Mouse (Mus musculus): ENCODE data around the gene Yeats4.
"Not testable (repeated sequence)": the region's sequence is repeated elsewhere in the genome, so short reads cannot be mapped to it uniquely, and the experiment has no call there.

Gene Yeats4

DNA sequence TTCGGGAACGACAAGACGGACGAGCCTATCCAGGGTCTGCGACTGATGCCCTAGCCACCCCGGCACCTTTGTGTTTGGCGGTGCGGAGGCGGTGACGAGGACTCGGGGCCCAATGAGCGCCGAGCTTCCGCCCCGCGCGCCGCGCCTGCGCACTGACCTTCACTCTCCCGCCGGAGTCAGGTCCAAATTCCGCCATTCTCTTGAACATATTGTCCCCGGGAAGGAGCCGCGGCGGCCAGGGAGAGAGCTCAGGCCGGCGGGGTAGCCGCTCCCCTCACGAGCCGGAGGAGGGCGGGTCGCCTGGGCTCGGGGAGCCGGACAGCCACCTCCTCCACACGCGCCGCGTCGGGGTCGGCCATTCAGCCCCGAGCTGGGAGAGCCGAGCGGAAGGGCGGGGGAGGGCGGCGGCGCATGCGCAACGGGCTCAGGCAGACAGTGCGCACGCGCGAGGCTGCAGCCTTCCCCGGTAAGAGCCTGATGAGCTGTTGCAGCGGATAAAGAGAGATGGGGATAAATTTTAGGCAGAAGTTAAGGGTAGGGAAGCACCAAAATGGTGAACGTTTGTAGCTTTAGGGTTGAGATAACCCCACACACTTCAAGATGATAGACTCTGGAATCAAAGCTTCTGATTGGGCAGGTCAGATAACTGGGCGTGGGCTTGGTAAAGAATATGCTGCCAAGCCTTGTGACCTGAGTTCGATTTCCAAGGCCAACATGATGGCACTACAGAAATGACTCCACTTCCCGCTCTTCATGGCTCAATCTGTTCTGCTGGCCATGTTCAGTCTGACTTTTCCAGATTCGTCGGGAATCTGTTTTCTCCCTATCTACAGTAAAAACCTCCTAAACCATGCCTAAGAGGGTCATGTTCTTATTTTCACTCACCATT, at the start of gene Yeats4:
Gene Yeats4, minus strand, starts transcription at position 406 of the 889 bp plus-strand sequence.
- DNase-seq (ENCODE audit: low spot score in 2 of 2) = peak; percentile 97 to 98

DNA sequence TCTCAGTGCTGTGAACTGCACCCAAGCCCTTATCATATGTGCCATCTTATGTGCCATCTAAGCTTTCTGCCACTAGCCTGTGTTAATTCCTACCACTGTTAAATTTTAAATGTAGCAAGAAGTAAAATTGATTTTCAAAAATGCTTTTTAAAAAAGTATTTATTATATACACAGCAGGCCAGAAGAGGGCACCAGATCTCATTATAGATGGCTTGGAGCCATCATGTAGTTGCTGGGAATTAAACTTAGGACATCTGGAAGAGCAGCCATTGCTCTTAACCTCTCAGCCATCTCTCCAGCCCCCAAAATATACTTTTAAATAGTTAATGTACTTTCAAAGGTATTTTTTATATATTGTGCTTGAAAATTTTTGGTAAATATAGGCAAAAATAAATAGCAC, 47.7 kb upstream of the Yeats4 start:
- DNase-seq (ENCODE audit: low spot score in 2 of 2) = no peak

- no peak for DNase-seq (ENCODE audit: low spot score in 2 of 2)
Measured at GRCm38 (mm10) chr10:117259870-117260269, 35.6 kb upstream of the Yeats4 start.

DNA sequence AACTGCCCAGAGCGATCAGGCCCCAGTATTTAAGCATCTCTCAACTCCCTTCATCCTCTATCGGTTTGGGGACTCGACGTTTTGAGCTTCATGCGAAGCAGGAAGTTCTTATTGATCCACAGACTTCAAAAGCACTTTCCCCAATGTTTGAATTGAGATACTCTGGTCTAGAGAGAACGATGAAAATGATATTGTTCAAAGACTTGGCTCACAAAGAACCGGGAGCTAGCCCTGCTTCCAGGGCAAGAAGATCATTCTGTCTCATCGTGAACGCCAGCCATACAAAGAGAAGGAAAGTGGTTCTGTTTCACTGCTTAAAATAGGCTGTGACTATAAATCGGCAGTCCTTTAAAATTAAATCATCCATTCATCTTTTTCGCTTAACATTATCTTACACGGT, 14.3 kb upstream of the Yeats4 start, which contains the start of gene 9530003J23Rik:
Gene 9530003J23Rik, minus strand, starts transcription at position 101 of the 400 bp plus-strand sequence.
- DNase-seq (ENCODE audit: low spot score in 2 of 2) = no peak

- DNase-seq (ENCODE audit: low spot score in 2 of 2) = no peak
Measured at GRCm38 (mm10) chr10:117235866-117236265, 11.6 kb upstream of the Yeats4 start.

DNA sequence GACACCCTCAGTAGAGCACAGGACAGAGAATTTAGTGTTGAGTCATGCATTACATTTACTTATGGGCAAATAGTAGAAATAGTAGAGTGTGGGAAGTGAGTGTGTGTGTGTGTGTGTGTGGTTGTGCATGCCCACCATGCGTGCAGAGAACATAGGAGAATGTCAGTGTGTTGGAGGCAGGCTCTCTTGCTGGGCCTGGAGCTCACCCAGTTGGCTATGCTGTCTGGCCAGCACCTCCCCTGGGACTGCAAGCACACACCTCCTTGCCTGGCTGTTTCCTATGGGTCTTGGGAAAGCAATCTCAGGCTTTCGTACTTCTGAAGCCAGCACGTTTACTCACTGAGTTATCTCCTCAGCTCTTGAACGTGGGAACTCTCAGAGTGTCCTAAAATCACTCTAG, 10.5 kb upstream of the Yeats4 start:
- DNase-seq (ENCODE audit: low spot score in 2 of 2) = no peak

DNA sequence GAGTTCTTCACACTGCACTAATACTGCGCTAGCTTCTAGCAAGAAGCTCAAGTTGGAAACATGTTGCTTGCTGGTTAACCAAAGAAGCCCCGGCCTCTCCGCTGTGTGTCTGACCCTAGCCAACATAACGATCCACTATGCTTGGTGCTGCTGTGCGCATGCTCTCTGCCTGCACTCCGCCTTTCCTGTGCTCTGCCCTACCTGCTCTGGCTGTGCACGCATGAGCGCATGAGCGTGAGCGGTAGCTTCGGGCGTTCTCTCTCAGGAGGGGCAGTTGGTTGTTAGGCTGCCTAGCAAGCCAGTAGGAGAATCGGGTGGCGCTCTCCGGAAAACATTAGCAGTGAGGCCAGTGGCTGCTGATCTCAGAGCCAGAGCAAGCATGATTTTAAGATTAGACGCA, 5.5 kb upstream of the Yeats4 start:
- no peak for DNase-seq (ENCODE audit: low spot score in 2 of 2)

- DNase-seq (ENCODE audit: low spot score in 2 of 2) = no peak
Measured at GRCm38 (mm10) chr10:117226002-117226401, 1.7 kb upstream of the Yeats4 start.

- no peak for DNase-seq (ENCODE audit: low spot score in 2 of 2)
Measured at GRCm38 (mm10) chr10:117225094-117225493, 787 bp upstream of the Yeats4 start.

- DNase-seq (ENCODE audit: low spot score in 2 of 2) = no peak
Measured at GRCm38 (mm10) chr10:117223758-117224101, 577 bp downstream of the Yeats4 start.

GRCm38 (mm10) chr10:117222821-117223220, 1.5 kb downstream of the Yeats4 start:
- no peak for DNase-seq (ENCODE audit: low spot score in 2 of 2)

DNA sequence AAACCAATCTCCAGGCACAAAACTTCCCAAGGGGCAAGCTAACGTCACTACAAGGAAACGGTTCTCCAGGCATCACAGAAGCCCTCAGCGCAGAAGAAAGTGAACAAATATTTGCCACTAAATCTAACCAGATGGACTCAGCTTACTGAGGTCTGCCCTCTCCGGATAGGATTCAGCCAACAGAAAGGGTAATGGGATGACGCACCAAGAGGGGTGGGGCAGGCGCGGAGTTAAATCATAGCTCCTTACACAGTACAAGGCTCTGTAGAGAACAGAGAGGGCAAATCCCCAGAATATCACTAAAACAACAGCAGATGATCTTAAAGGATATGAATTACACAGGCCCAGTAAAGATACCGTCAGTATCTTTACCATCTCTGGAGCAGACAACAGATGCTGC, 6.0 kb downstream of the Yeats4 start:
- DNase-seq (ENCODE audit: low spot score in 2 of 2) = no peak

- no peak for DNase-seq (ENCODE audit: low spot score in 2 of 2)
Measured at GRCm38 (mm10) chr10:117217246-117217840, 7.0 kb downstream of the Yeats4 start.

- DNase-seq (ENCODE audit: low spot score in 2 of 2) = peak; percentile 48 to 81
Measured at GRCm38 (mm10) chr10:117216793-117217192, 7.5 kb downstream of the Yeats4 start.

GRCm38 (mm10) chr10:117216132-117216495, 8.2 kb downstream of the Yeats4 start:
- peak in 1 of 2 experiments; percentile 68 for DNase-seq (ENCODE audit: low spot score in 2 of 2)

DNA sequence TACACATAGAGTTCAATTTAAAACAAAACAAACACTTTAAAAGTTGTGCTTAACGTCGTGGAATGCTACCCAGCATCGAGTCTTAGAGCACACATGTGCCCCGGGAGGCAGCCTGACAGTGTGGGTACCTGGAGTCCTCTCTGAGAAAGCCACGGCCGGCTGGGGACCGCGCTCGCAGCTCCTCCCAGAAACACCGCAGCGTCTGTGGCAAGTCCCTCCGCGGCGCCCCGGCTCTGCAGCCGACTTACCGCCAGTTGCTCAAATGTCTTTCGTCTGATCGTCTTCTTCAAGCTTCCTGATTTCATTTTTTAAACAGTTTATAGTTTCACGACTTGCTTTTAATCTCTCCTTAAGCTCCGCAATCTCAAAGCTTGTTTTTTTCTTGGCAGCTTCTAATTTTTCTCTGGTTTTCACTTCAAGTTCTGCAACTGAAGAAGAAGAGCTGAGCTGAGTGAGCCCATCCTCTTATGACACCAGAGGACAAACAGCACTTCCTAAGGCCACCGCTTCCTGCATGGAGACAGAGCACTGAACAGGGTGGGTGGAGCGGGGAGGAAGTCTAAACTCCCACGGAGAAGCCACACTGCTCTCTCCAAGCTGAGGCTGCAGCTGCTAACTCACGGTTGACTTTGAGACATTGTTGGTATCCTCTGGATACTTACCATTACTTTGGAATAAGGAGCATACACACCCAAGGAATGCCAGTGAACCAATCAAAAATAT, 8.7 kb downstream of the Yeats4 start:
- DNase-seq (ENCODE audit: low spot score in 2 of 2) = peak in 1 of 2 experiments; percentile 65

GRCm38 (mm10) chr10:117211023-117211422, 13.3 kb downstream of the Yeats4 start:
- DNase-seq (ENCODE audit: low spot score in 2 of 2) = no peak

GRCm38 (mm10) chr10:117209469-117209938, 14.8 kb downstream of the Yeats4 start:
- DNase-seq (ENCODE audit: low spot score in 2 of 2) = peak in 1 of 2 experiments; percentile 56

- not testable (repeated sequence) for DNase-seq (ENCODE audit: low spot score in 2 of 2)
Measured at GRCm38 (mm10) chr10:117208787-117209186, 15.5 kb downstream of the Yeats4 start.

GRCm38 (mm10) chr10:117208221-117208620, 16.1 kb downstream of the Yeats4 start:
- DNase-seq (ENCODE audit: low spot score in 2 of 2) = no peak

DNA sequence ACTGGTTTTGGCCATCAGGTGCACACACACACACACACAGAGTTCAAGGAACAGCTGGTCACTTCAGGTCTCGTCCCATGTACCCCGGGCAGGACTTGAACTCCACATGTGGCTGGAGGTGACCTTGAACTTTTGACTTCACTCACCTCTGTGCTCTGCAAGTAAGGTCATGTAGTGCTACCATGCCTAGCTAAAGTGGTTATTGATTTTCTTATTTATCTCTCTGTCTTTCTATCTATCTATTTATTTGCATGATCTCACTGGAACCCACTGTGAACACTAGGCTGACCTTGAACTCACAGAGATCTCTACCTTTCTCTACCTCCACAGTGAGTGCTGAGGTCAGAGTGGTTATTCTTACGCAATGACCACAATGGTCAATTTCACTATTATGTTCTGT, 18.2 kb downstream of the Yeats4 start:
- no peak for DNase-seq (ENCODE audit: low spot score in 2 of 2)

GRCm38 (mm10) chr10:117203558-117203981, 20.7 kb downstream of the Yeats4 start:
- no peak for DNase-seq (ENCODE audit: low spot score in 2 of 2)
